Mouse (Mus musculus) forebrain, embryonic 16.5 days (tissue): ENCODE measurements around the gene Atxn2l. TPM values are rescaled to one million over a fixed set of nuclear protein-coding genes. Genes with fewer than 3 reads are reported as not detected.

ENCODE experiments used
- ATAC-seq: fragments of 200-750 bp; cut with Nextera tagmentation; 2 replicates; pipeline ENCODE4 v1.8.0; 2017; ENCODE audit warnings: mild to moderate bottlenecking, moderate library complexity
- H3K27ac ChIP-seq: fragments of 300-500 bp; sonication (generic); 2 replicates; pipeline ENCODE4 v1.5.1; 2014; ENCODE audit warnings: low read length, control low read depth
- H3K27me3 ChIP-seq: fragments of 300-500 bp; sonication (generic); replicated peaks from 2 replicates; pipeline ENCODE4 v1.6.1; 2014; ENCODE audit warnings: low read length; ENCODE audit not compliant: control insufficient read depth, insufficient read depth
- H3K36me3 ChIP-seq: fragments of 300-500 bp; sonication (generic); 2 replicates; pipeline ENCODE4 v1.6.1; 2014; ENCODE audit not compliant: control insufficient read depth, insufficient read depth
- H3K4me1 ChIP-seq: fragments of 300-500 bp; sonication (generic); replicated peaks from 2 replicates; pipeline ENCODE4 v1.6.1; 2014; ENCODE audit warnings: low read length; ENCODE audit not compliant: control insufficient read depth, insufficient read depth
- H3K4me2 ChIP-seq: fragments of 300-500 bp; sonication (generic); 2 replicates; pipeline ENCODE4 v1.6.1; 2014; ENCODE audit warnings: mild to moderate bottlenecking, low read length, control low read depth
- H3K4me3 ChIP-seq: fragments of 300-500 bp; sonication (generic); replicated peaks from 2 replicates; pipeline ENCODE4 v1.5.1; 2014; ENCODE audit warnings: mild to moderate bottlenecking, low read length, control low read depth
- H3K9ac ChIP-seq: fragments of 300-500 bp; sonication (generic); replicated peaks from 2 replicates; pipeline ENCODE4 v1.6.1; 2014; ENCODE audit warnings: low read depth, low read length, control low read depth
- H3K9me3 ChIP-seq: fragments of 300-500 bp; sonication (generic); 2 replicates; pipeline ENCODE4 v1.6.1; 2016; ENCODE audit warnings: low read length; ENCODE audit not compliant: control insufficient read depth
- WGBS: fragments of 180-500 bp; shearing (Covaris S2); extraction: QIAGEN DNeasy Blood & Tissue Kit; methylation state at CpG from one replicate; pipeline ENCODE4 v1.1.7; 2014; 5-methylcytosine and 5-hydroxymethylcytosine counted together
- polyA plus RNA-seq: library from polyadenylated mRNA; unstranded; fragments of >200 nt; fragmentation: Nextera tagmentation; extraction: Ambion mirVana; gene quantifications from 2 replicates; pipeline ENCODE4 v1.2.1, GENCODE M21; 2015

The Atxn2l gene
- polyA plus RNA-seq = 65.4 and 69.9 TPM in 2 replicates

DNA sequence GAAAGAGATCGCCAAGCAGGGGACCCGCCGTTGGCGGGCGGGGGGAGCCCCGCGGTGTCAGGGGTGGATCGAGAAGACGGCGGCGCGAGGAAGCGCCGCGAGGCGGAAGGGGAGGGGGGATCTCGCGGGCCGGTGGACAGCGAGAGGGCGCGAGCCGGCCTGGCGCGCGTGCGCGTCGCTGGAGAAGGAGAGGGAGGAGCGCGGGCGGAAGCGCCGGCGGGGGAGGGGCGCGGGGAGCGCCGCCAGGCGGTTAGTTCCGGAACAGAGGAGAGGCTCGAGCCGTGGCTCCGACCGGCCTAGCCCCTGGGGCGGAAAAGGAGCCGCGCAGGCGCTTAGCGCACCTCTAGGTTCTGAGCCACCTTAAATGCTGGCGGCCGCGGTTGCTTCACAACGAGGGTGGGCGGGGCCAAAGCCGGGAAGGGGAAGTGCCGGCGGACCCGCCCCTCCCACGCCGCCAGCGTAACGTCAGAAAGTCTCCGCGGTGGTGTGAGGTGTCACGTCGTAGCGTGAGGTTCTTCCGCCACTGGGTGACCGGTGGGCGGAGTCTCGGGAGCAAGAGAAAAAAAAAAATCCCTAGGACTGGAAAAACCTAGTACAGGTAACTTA lies at the start of gene Atxn2l:
Gene Atxn2l (minus strand): TSS at position 165 of the 606 bp plus-strand sequence.
- Histone ChIP-seq H3K9me3 (no peaks in the 10 kb centered on the region), H3K9ac (peak within 1 kb of the TSS; percentile 99), H3K27ac (peak within 1 kb of the TSS; percentile 99), H3K4me1 (peaks cover 15% of the 10 kb centered on the region), H3K4me2 (peak within 1 kb of the TSS; percentile 59), H3K4me3 (peak within 1 kb of the TSS; percentile 100), H3K27me3 (no peaks in the 10 kb centered on the region), H3K36me3 (peaks cover 23% of the 10 kb centered on the region)
- peak; percentile 84 for ATAC-seq
- WGBS = under 1% methylated on average over 56 of the region's 72 CpGs

DNA sequence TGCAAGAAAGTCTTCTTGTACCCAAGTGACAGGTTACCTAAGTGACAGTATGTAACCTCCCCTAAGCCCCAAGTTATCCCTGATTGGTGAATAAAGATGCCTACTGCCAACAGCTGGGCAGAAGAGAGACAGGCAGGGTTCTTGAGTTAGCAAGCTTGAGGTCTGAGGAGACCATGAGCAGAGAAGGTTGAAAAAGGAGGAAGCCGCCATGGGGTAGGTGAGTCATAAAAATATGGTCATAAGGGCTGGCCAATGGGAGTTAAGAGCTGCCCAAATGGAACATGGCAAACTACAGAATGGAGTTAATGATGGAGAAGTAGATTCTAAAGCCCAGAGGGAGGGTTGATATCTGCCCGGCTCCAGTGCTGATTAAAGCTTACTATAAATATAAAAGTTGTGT lies 42.4 kb upstream of the Atxn2l start:
- H3K36me3 ChIP-seq = peaks cover 14% of the 10 kb centered on the region
- H3K9me3 ChIP-seq = no peaks in the 10 kb centered on the region
- no peak overlapping the region for H3K4me2 ChIP-seq
- no peaks in the 10 kb centered on the region for H3K4me1 ChIP-seq
- no peak for ATAC-seq
- H3K27ac ChIP-seq = no peak overlapping the region
- 92% methylated on average over 2 of the region's 2 CpGs for WGBS
- no peak overlapping the region for H3K4me3 ChIP-seq
- H3K9ac ChIP-seq = no peak overlapping the region
- H3K27me3 ChIP-seq = no peaks in the 10 kb centered on the region

DNA sequence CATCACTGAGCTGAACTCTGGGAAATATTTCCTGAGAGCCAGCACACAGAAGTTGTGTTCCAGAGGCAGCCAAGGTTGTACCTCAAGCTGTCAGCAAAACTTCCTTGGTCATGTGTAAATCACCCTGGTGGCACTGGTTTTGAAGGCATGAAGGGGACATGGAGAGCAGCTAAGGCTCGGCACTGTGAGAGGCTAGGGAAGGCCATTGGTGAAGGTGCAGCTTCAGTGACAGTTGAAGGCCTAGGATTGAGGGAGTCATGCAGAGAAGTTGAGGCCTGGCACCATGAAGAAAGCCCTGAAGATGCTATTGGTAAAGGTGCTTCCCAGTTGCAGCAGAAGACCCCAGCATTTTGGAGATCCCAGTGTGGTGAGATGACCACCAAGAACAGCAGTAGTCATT lies 38.4 kb upstream of the Atxn2l start:
- H3K4me3 ChIP-seq = no peak overlapping the region
- H3K36me3 ChIP-seq = peaks cover 4% of the 10 kb centered on the region
- no peak for ATAC-seq
- no peak overlapping the region for H3K27ac ChIP-seq
- 88% methylated on average over 1 of the region's 1 CpGs for WGBS
- no peak overlapping the region for H3K4me2 ChIP-seq
- no peaks in the 10 kb centered on the region for H3K9me3 ChIP-seq
- H3K4me1 ChIP-seq = no peaks in the 10 kb centered on the region
- H3K9ac ChIP-seq = no peak overlapping the region
- H3K27me3 ChIP-seq = no peaks in the 10 kb centered on the region

DNA sequence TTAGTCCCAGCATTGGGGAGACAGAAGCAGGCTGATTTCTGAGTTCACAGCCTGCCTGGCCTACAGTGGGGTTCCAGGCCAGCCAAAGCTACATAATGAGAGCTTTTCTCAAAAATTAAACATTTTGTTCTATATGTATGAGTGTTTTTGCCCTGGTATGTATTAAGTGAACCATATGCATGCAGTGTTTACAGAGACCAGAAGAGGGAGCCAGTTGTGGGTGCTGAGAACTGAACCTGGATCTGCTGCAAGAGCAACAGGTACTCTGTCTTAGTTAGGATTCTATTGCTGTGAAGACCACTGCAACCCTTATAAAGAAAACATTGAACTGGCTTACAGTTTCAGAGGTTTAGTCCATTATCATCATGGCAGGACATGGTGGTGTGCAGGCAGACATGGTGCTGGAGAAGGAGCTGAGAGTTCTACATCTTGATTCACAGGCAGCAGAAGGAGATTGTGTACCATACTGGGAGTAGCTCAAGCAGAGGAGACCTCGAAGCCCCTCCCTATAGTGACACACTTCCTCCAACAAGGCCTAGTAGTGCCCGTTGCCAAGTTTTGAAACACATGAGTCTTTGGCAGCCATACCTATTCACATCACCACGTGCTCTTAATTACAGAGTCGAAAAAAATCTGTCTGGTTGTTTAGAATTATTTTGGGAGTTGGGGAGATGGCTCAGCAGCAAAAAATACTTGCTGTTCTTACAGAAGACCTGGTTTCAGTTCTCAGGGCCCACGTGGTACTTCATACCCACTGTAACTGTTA lies 34.8 kb upstream of the Atxn2l start:
- 58% methylated on average over 5 of the region's 5 CpGs for WGBS
- Histone ChIP-seq H3K9me3 (no peaks in the 10 kb centered on the region), H3K4me3 (no peak overlapping the region), H3K27ac (no peak overlapping the region), H3K36me3 (no peaks in the 10 kb centered on the region), H3K27me3 (no peaks in the 10 kb centered on the region), H3K4me2 (no peak overlapping the region), H3K9ac (no peak overlapping the region), H3K4me1 (no peaks in the 10 kb centered on the region)
- ATAC-seq = no peak

DNA sequence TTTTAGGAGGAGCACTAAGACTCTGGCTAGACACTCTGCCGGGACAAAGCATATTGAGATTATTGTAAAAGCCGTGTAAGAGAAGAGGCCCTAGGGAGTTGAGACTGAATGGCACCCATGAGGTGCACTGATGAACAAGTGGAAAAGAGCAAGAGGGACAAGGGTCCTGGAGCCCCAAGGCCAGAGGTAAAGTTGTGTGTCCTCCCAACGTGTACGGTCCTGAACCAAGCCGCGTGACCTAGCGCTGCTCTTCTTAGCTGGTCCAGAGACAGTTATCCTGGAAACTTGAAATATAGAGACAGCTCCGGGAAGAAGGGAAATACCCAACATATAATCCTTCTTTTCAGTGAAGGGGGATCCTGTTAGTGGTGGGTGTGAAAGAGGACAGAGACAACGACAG lies 33.2 kb upstream of the Atxn2l start:
- 50% methylated on average over 9 of the region's 9 CpGs for WGBS
- Histone ChIP-seq H3K4me1 (no peaks in the 10 kb centered on the region), H3K27me3 (no peaks in the 10 kb centered on the region), H3K9ac (no peak overlapping the region), H3K4me3 (peak overlapping the region; percentile 45), H3K27ac (no peak overlapping the region), H3K4me2 (peak overlapping the region; percentile 70), H3K9me3 (no peaks in the 10 kb centered on the region), H3K36me3 (no peaks in the 10 kb centered on the region)
- ATAC-seq = no peak

DNA sequence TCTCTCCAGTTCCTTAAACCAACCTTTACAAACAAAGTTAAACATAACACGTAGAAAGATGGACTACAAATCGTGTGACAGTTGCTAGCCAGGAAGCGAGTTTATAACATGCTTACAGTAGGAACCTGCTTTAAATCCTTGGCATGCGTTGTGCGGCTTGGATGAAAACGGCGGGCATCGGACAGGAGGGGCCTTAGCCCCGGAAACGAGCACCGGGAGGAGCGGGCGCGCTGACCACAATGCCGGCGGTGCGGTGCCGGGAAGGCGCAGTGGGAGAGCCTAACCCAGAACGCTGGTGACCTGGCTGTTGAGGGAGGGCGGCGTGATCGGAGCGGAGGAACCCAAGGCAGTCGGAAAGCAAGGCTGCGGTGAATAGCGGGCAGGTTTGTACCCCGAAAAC lies 32.5 kb upstream of the Atxn2l start:
- Histone ChIP-seq H3K27ac (no peak overlapping the region), H3K9me3 (no peaks in the 10 kb centered on the region), H3K4me3 (peak overlapping the region; percentile 45), H3K4me2 (peak overlapping the region; percentile 70), H3K9ac (peak overlapping the region; percentile 62), H3K27me3 (no peaks in the 10 kb centered on the region), H3K4me1 (no peaks in the 10 kb centered on the region), H3K36me3 (no peaks in the 10 kb centered on the region)
- ATAC-seq = no peak
- 2% methylated on average over 28 of the region's 28 CpGs for WGBS

DNA sequence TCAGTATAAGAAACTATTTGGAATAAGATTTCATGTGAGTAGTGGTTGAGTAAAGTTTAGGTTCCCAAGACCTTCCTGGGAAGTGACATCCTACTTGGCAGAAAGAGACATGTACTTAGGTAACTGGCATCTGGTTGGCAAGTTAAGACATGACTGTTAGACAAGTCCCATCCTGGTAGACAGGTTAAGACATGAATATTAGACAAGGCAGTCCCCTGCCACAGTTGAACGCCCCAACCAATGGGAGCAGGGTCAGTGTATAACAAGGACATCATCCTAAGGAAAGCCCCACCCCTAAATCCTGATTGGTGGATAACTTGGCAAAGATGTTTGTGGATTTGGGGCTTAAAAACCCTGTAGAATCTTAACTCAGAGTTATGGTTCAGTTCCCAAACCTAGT lies 30.2 kb upstream of the Atxn2l start:
- 71% methylated on average over 1 of the region's 1 CpGs for WGBS
- Histone ChIP-seq H3K9ac (no peak overlapping the region), H3K27me3 (no peaks in the 10 kb centered on the region), H3K4me3 (no peak overlapping the region), H3K4me1 (no peaks in the 10 kb centered on the region), H3K36me3 (no peaks in the 10 kb centered on the region), H3K27ac (no peak overlapping the region), H3K9me3 (no peaks in the 10 kb centered on the region), H3K4me2 (no peak overlapping the region)
- no peak for ATAC-seq

DNA sequence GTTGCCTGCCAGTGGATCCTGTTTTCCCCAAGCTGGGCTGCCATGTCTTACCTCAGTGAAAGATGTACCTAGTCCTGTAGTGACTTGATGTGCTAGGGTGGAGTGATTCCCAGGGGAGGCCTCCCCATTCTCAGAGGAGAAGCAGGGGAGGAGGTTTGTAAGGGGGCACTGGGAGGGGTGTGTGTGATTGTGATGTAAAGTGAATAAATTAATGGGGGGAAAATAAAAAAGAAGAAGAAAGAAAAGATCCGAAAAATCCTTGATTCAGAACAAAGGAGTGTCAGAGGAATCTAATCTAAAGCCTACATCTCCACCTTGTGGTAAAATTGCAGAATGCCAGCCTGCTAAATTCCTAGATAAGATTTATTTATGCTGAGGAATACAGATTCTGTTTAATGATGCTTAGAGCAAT lies 24.9 kb upstream of the Atxn2l start:
- Histone ChIP-seq H3K36me3 (no peaks in the 10 kb centered on the region), H3K4me2 (peak overlapping the region; percentile 15), H3K9me3 (no peaks in the 10 kb centered on the region), H3K9ac (peak overlapping the region; percentile 43), H3K4me1 (peaks cover 3% of the 10 kb centered on the region), H3K27me3 (no peaks in the 10 kb centered on the region), H3K27ac (peak overlapping the region; percentile 68), H3K4me3 (no peak overlapping the region)
- WGBS = 0% methylated on average over 1 of the region's 1 CpGs
- peak; percentile 67 for ATAC-seq

DNA sequence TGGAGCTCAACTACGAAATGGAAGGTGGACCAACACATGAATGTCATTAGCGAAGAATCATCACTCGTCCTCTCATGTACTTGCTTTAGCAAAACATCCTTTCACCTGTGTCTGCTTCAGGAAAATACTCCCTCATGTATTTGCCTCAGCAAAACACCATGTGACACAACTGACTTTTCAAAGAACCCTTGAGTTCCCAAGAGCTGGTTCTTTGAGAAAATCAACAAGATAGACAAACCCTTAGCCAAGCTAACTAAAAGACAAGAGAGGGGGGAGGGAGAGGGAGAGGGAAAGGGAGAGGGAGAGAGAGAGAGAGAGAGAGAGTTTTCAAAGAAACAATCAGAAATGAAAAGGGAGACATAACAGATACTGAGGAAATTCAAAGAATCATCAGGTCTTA lies 20.1 kb upstream of the Atxn2l start:
- Histone ChIP-seq H3K27ac (no peak overlapping the region), H3K4me2 (no peak overlapping the region), H3K27me3 (0 out of 2 replicates have a peak, but pooled peaks cover 3% of the 10 kb centered on the region), H3K4me1 (peaks cover 3% of the 10 kb centered on the region), H3K4me3 (no peak overlapping the region), H3K36me3 (no peaks in the 10 kb centered on the region), H3K9ac (no peak overlapping the region), H3K9me3 (no peaks in the 10 kb centered on the region)
- ATAC-seq = no peak
- WGBS = 80% methylated on average over 3 of the region's 3 CpGs
